Mouse (Mus musculus) splenic B cell, adult 2 months (primary cell): ENCODE measurements around the gene Cenpm.
A peak's percentile ranks its signal among the peaks of the same experiment; 100 is the strongest.

ENCODE experiments used
- DNase-seq: peaks from one replicate; pipeline ENCODE4 v3.0.0-alpha.2; 2011; ENCODE audit warnings: low read depth, low spot score
- H3K27me3 ChIP-seq: 2 replicates; pipeline ENCODE4 v1.6.1; 2012; ENCODE audit warnings: mild to moderate bottlenecking, low read length, moderate library complexity, mixed read lengths; ENCODE audit not compliant: control insufficient read depth, poor library complexity, insufficient read depth, severe bottlenecking
- H3K36me3 ChIP-seq: 2 replicates; pipeline ENCODE4 v1.6.1; 2012; ENCODE audit warnings: mild to moderate bottlenecking, low read length, moderate library complexity, mixed read lengths; ENCODE audit not compliant: control insufficient read depth, poor library complexity, insufficient read depth, severe bottlenecking

Gene Cenpm

GRCm38 (mm10) chr15:82202086-82202485, 42.5 kb downstream of the Cenpm start:
- H3K27me3 ChIP-seq = no peaks in the 10 kb centered on the region
- DNase-seq = no peak
- peaks cover 24% of the 10 kb centered on the region for H3K36me3 ChIP-seq

- peaks cover 19% of the 10 kb centered on the region for H3K36me3 ChIP-seq
- DNase-seq = no peak
- no peaks in the 10 kb centered on the region for H3K27me3 ChIP-seq
Measured at GRCm38 (mm10) chr15:82199546-82199945, 45.0 kb downstream of the Cenpm start.

DNA sequence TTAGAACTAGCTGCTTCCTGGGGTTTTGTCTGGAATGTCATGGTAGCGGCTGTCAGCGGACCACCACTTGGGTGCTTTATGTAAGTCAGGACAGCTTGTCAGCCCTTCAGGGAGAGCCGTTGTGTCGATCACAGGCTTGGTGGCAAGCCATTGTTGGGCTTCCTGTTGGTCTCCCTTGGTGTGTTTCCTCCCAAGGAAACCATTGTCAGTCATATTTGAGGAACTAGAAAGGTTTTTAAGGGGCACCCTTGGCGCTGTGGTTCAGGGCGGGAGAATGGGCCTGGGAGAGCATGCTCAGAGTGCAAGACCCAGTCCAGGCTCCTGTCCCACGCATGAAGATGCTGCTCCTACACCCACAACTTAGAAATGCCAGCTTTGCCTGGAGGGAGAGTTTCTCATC, 46.2 kb downstream of the Cenpm start:
- H3K27me3 ChIP-seq = no peaks in the 10 kb centered on the region
- no peak for DNase-seq
- H3K36me3 ChIP-seq = peaks cover 23% of the 10 kb centered on the region

- H3K36me3 ChIP-seq = peaks cover 26% of the 10 kb centered on the region
- H3K27me3 ChIP-seq = no peaks in the 10 kb centered on the region
- no peak for DNase-seq
Measured at GRCm38 (mm10) chr15:82197937-82198336, 46.6 kb downstream of the Cenpm start.

DNA sequence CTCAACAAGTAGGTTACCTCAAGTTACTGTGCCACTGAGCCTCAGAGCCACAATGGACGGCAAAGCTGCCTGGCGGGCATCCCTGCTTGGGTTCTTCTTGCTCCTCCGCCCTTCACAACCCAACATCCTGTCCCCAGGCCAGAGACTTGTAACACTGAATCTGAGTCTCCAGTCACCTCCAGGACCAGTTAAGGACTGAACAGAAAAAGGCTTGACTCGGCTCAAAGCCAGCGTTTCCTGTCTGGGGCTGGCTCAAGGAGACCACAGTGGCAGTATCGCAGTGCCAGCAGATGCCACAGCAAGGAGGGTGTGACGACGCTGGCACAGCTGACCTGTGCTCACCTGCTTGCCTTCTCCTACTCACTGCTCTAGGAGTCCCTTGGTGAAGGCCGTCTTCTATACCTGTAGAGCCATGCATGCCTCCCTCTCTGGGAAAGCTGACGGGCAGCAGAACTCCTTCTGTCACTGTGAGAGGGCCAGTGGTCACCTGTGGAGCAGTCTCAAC, 47.2 kb downstream of the Cenpm start:
- Histone ChIP-seq H3K36me3 (peaks cover 29% of the 10 kb centered on the region), H3K27me3 (no peaks in the 10 kb centered on the region)
- no peak for DNase-seq

GRCm38 (mm10) chr15:82196300-82196699, 48.2 kb downstream of the Cenpm start:
- peaks cover 29% of the 10 kb centered on the region for H3K36me3 ChIP-seq
- H3K27me3 ChIP-seq = no peaks in the 10 kb centered on the region
- DNase-seq = no peak

- DNase-seq = no peak
- Histone ChIP-seq H3K27me3 (no peaks in the 10 kb centered on the region), H3K36me3 (peaks cover 20% of the 10 kb centered on the region)
Measured at GRCm38 (mm10) chr15:82192617-82193016, 51.9 kb downstream of the Cenpm start.

- Histone ChIP-seq H3K27me3 (no peaks in the 10 kb centered on the region), H3K36me3 (peaks cover 19% of the 10 kb centered on the region)
- peak; percentile 80 for DNase-seq
Measured at GRCm38 (mm10) chr15:82188481-82189240, 55.9 kb downstream of the Cenpm start.

GRCm38 (mm10) chr15:82187924-82188323, 56.6 kb downstream of the Cenpm start:
- H3K36me3 ChIP-seq = peaks cover 17% of the 10 kb centered on the region
- no peaks in the 10 kb centered on the region for H3K27me3 ChIP-seq
- DNase-seq = no peak

DNA sequence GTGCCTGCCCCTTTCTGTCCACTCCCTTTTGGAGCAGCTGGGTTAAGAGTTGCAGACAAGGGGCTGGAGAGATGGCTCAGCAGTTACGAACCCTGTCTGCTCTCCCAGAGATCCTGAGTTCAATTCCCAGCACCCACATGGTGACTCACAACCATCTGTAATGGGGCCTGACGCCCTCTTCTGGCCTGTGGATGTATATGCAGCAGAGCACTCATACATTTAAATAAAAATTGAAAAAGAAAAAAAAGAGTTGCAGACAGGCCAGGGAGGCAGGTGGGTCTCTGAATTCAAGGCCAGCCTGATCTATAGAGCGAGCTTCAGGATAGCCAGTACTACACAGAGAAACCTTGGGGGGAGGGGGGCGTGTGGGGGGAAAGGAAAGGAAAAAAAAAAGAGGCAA, 57.1 kb downstream of the Cenpm start:
- no peak for DNase-seq
- Histone ChIP-seq H3K27me3 (no peaks in the 10 kb centered on the region), H3K36me3 (peaks cover 16% of the 10 kb centered on the region)

DNA sequence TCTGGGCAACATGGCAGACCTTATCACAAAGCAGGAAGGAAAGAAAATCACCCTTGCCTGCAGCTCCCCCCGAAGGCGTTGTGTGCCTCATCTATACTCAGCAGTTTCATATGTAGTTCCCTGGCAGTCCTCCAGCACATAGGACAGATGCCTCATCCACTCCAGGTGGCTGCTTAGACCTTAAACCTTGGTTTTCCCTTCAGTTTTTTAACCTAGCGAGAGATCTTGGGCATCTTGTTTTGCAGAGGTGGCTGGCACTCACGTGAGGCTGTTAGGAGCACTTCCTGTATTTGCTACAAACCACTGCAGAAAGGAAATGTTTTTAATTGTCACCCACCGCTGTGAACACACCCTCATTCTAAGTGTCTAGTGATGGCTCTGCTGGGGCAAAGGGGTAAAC, 57.6 kb downstream of the Cenpm start:
- Histone ChIP-seq H3K36me3 (peaks cover 20% of the 10 kb centered on the region), H3K27me3 (no peaks in the 10 kb centered on the region)
- peak; percentile 76 for DNase-seq

DNA sequence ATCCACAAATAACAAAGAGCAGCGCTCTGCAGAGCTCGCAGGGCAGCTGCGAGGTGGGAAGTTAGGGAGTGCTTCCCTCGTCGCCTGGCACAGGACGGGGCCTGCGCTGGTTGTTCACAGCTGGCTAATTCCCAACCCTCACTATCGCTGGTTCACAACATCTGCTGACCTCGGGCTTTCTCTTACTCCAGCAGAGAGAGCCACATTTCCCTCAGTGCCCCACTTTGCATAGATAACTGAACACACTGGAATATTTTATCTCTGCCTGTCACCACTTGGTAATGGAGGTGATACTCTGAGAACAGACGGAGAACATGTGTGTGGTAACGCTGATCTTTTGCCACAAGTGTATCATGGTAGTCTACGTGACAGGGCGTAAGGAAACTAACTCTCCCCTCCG, 58.4 kb downstream of the Cenpm start:
- no peak for DNase-seq
- H3K27me3 ChIP-seq = no peaks in the 10 kb centered on the region
- H3K36me3 ChIP-seq = peaks cover 23% of the 10 kb centered on the region

GRCm38 (mm10) chr15:82185062-82185783, 59.3 kb downstream of the Cenpm start:
- DNase-seq = no peak
- H3K27me3 ChIP-seq = no peaks in the 10 kb centered on the region
- H3K36me3 ChIP-seq = peaks cover 25% of the 10 kb centered on the region

GRCm38 (mm10) chr15:82184656-82185055, 59.9 kb downstream of the Cenpm start:
- no peak for DNase-seq
- H3K27me3 ChIP-seq = no peaks in the 10 kb centered on the region
- peaks cover 29% of the 10 kb centered on the region for H3K36me3 ChIP-seq

- Histone ChIP-seq H3K27me3 (no peaks in the 10 kb centered on the region), H3K36me3 (peaks cover 31% of the 10 kb centered on the region)
- DNase-seq = no peak
Measured at GRCm38 (mm10) chr15:82184183-82184582, 60.4 kb downstream of the Cenpm start.
